Mouse (Mus musculus) G1E (cell line): Measurements from ENCODE around the gene Ugt1a10.
A peak's percentile ranks its signal among the peaks of the same experiment; 100 is the strongest.

Source experiments
- CTCF ChIP-seq: IDR thresholded peaks from 2 replicates; pipeline ENCODE4 v1.5.1; 2012; ENCODE audit warnings: low read depth, low read length, inconsistent platforms, mixed read lengths
- GATA1 ChIP-seq: IDR thresholded peaks from 2 replicates; pipeline ENCODE4 v1.6.1; 2012; ENCODE audit warnings: borderline replicate concordance, low read length, inconsistent platforms, mixed read lengths
- POLR2AphosphoS5 ChIP-seq: IDR thresholded peaks from 2 replicates; pipeline ENCODE4 v1.6.1; 2012; ENCODE audit warnings: low read depth, low read length, inconsistent platforms; ENCODE audit not compliant: insufficient replicate concordance
- TAL1 ChIP-seq: conservative IDR thresholded peaks from 2 replicates; pipeline ENCODE4 v1.6.1; 2012; ENCODE audit warnings: low read depth, low read length, inconsistent platforms, mixed read lengths

GRCm38 (mm10) chr1:88267489-88267888 is 212.3 kb downstream of the Ugt1a10 start:
- TF ChIP-seq CTCF: no peak
- no peak for TF ChIP-seq GATA1
- TF ChIP-seq POLR2AphosphoS5: peak; percentile 29
- no peak for TF ChIP-seq TAL1
